Mouse (Mus musculus): ENCODE data around the gene Kcnj1. TPM values are rescaled to one million over a fixed set of nuclear protein-coding genes. Genes with fewer than 3 reads are reported as not detected.

Kcnj1 gene
- polyA plus RNA-seq, 1 experiment from 2014 or later, result not detected

DNA sequence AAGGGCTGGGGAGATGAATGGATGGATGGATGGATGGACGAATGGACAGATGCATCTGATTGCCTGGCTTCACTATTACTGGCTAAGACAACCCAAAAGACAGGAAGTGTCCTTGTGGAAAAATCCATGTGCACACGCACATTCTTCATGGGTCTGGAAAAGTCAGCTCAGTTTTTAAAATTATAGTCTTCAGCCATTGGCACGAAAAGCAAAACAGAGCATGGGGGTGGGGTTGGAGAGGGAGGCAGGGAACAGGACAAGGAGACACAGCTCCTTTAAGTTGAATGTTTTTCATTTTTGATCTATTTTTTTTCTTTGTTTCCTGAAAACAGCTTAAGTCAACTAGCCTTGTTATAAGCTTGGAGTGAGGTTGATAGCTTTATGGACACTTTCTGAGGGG lies 58.8 kb downstream of the Kcnj1 start:
- no peak for TF ChIP-seq CTCF (IDR thresholded peaks at IDR 0.05; ENCODE audit: low read depth)
- 79% methylated on average over 3 of the region's 3 CpGs for WGBS
- no peak overlapping the region for H3K9ac ChIP-seq (ENCODE audit: low read depth, low read length)
- H3K36me3 ChIP-seq (ENCODE audit: control insufficient read depth, insufficient read depth), result no peaks in the 10 kb centered on the region
- H3K4me1 ChIP-seq (replicated peaks; ENCODE audit: control insufficient read depth, insufficient read depth, low read length), result no peaks in the 10 kb centered on the region
- no peaks in the 10 kb centered on the region for H3K9me3 ChIP-seq (ENCODE audit: control insufficient read depth)
- ATAC-seq, result no peak
- H3K27ac ChIP-seq (ENCODE audit: low read depth, low read length), result no peak overlapping the region
- no peak overlapping the region for H3K4me2 ChIP-seq (replicated peaks; ENCODE audit: low read depth)
- H3K4me3 ChIP-seq (ENCODE audit: low read depth, low read length), result no peak overlapping the region
- H3K27me3 ChIP-seq (replicated peaks; ENCODE audit: control insufficient read depth, insufficient read depth, low read length), result no peaks in the 10 kb centered on the region

DNA sequence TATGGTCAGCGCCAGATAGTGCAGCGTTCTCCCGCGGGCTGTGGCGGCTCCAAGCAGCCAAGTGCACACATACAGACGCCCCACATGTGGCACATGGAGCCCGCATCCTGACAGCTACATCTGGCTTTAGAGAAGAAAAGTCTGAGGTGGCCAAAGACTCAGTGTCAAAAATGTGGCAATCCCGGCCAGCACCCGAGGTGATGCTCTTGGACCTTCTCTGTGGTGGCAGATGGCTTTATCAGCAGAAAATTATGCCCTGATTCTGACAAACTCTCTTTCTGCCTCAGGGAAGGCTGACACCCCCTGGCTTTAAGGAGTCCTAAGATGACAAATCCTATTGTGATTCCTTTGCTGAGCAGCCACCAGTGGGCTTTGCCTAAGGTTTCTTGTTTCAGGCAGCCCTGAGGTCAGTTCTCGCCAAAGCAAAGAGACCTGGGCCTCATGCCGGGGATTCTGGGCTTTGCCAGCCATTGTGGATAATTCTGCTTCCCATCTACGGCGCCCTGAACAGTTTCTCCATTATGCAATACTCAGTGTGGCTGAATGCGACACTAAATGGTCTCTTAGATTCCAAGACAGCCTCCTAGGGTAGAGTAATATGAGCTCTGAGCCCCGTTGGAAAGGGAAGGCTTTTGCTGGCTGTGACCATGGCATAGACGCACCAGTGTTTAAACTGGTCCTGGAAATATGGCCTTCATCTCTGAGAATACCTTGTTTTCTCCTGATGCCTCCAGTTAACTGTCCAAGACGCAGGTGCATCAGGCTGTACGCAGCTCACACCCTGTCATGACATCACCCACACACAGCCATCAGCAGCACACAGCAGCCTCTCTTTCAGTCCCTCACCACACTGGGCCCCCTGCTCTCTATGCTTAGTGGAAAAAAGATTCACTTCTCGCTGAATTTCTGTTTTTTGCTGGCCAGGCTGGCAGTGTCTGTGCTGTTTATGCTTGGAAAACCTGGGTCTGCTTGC lies 62.2 kb downstream of the Kcnj1 start:
- no peaks in the 10 kb centered on the region for H3K4me1 ChIP-seq (replicated peaks; ENCODE audit: control insufficient read depth, insufficient read depth, low read length)
- 84% methylated on average over 19 of the region's 19 CpGs for whole genome bisulfite sequencing
- H3K9me3 ChIP-seq (ENCODE audit: control insufficient read depth), result no peaks in the 10 kb centered on the region
- ATAC-seq, result no peak
- H3K36me3 ChIP-seq (ENCODE audit: control insufficient read depth, insufficient read depth), result no peaks in the 10 kb centered on the region
- H3K4me3 ChIP-seq (ENCODE audit: low read depth, low read length), result no peak overlapping the region
- H3K9ac ChIP-seq (ENCODE audit: low read depth, low read length), result no peak overlapping the region
- no peaks in the 10 kb centered on the region for H3K27me3 ChIP-seq (replicated peaks; ENCODE audit: control insufficient read depth, insufficient read depth, low read length)
- H3K27ac ChIP-seq (ENCODE audit: low read depth, low read length), result no peak overlapping the region
- no peak for TF ChIP-seq CTCF (IDR thresholded peaks at IDR 0.05; ENCODE audit: low read depth)
- H3K4me2 ChIP-seq (replicated peaks; ENCODE audit: low read depth), result no peak overlapping the region

DNA sequence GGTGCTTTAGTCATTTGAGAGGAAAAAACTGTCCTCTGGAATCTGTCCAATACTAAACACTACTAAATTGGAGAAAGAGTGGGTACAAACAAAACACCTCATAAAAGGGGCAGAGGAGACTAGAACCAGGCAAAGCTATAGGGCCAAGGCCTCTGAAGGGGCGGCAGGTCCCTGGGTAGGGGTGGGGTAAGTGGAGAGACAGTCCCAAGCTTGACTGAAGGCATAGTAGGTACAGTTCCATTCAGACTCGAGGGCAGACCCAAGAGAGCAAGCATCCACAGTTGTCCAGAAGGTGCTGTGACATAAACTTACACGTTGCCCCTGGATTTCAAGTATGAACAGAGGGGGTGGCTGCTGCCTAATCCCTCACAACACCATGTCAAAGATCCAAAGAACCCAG lies 70.8 kb downstream of the Kcnj1 start:
- WGBS, result 73% methylated on average over 3 of the region's 3 CpGs

DNA sequence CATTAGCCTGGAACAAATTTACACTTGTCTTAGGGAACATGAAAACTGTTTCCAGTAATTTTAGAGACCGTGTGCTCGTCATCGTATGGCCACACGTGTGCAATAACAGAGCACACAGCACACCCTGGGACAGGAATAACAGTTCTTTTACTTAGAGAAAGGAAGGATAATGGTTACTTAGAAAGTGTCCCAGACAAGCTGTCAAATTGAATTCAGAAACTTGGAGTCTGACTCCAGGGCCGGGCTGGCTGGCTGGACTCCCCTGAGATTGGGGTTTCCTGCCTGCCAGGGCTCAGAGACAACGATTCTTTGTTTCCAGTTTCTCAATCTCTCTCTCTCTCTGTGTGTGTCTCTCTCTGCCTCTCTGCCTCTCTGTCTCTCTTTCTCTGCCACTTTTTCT lies 71.5 kb downstream of the Kcnj1 start:
- no peak for ATAC-seq
- Histone ChIP-seq H3K4me2 (replicated peaks; ENCODE audit: low read depth) (no peak overlapping the region), H3K27ac (ENCODE audit: low read depth, low read length) (no peak overlapping the region), H3K9me3 (ENCODE audit: control insufficient read depth) (no peaks in the 10 kb centered on the region), H3K4me3 (ENCODE audit: low read depth, low read length) (no peak overlapping the region), H3K27me3 (replicated peaks; ENCODE audit: control insufficient read depth, insufficient read depth, low read length) (no peaks in the 10 kb centered on the region), H3K36me3 (ENCODE audit: control insufficient read depth, insufficient read depth) (no peaks in the 10 kb centered on the region), H3K9ac (ENCODE audit: low read depth, low read length) (no peak overlapping the region), H3K4me1 (replicated peaks; ENCODE audit: control insufficient read depth, insufficient read depth, low read length) (no peaks in the 10 kb centered on the region)
- TF ChIP-seq CTCF (IDR thresholded peaks at IDR 0.05; ENCODE audit: low read depth), result no peak
- WGBS, result 66% methylated on average over 6 of the region's 6 CpGs

More for the DNA sequence above, 70.8 kb downstream of the Kcnj1 start:
- no peak for ATAC-seq
- no peak overlapping the region for H3K9ac ChIP-seq (ENCODE audit: low read depth, low read length)
- no peaks in the 10 kb centered on the region for H3K36me3 ChIP-seq (ENCODE audit: control insufficient read depth, insufficient read depth)
- H3K27ac ChIP-seq (ENCODE audit: low read depth, low read length), result no peak overlapping the region
- H3K4me2 ChIP-seq (replicated peaks; ENCODE audit: low read depth), result no peak overlapping the region
- no peaks in the 10 kb centered on the region for H3K4me1 ChIP-seq (replicated peaks; ENCODE audit: control insufficient read depth, insufficient read depth, low read length)
- H3K9me3 ChIP-seq (ENCODE audit: control insufficient read depth), result no peaks in the 10 kb centered on the region
- H3K27me3 ChIP-seq (replicated peaks; ENCODE audit: control insufficient read depth, insufficient read depth, low read length), result no peaks in the 10 kb centered on the region
- TF ChIP-seq CTCF (IDR thresholded peaks at IDR 0.05; ENCODE audit: low read depth), result no peak
- H3K4me3 ChIP-seq (ENCODE audit: low read depth, low read length), result no peak overlapping the region

GRCm38 (mm10) chr9:32444453-32445201 lies 72.3 kb downstream of the Kcnj1 start:
- Histone ChIP-seq H3K9ac (ENCODE audit: low read depth, low read length) (no peak overlapping the region), H3K4me2 (replicated peaks; ENCODE audit: low read depth) (no peak overlapping the region), H3K27me3 (replicated peaks; ENCODE audit: control insufficient read depth, insufficient read depth, low read length) (no peaks in the 10 kb centered on the region), H3K36me3 (ENCODE audit: control insufficient read depth, insufficient read depth) (no peaks in the 10 kb centered on the region), H3K4me3 (ENCODE audit: low read depth, low read length) (no peak overlapping the region), H3K4me1 (replicated peaks; ENCODE audit: control insufficient read depth, insufficient read depth, low read length) (no peaks in the 10 kb centered on the region), H3K27ac (ENCODE audit: low read depth, low read length) (no peak overlapping the region), H3K9me3 (ENCODE audit: control insufficient read depth) (no peaks in the 10 kb centered on the region)
- no peak for TF ChIP-seq CTCF (IDR thresholded peaks at IDR 0.05; ENCODE audit: low read depth)
- ATAC-seq, result no peak
- 64% methylated on average over 6 of the region's 6 CpGs for WGBS

DNA sequence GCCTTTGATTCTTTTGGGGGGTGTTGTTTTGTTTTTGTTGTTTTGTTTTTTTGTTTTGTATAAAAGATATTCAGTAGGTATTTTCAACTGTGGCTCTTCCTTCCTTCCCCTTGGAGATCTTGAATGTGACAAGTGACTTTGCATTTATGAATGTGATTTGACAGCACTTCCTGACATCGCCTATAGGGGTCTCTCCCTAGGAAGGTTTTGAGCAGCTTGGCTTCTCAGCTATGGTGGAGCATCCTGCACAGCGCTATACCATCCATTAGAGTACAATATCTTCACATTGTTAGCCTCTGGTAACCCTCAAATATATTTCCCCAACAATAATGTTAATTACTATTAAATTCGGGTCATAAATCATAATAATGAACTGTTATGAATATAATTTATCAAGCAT lies 73.5 kb downstream of the Kcnj1 start:
- Histone ChIP-seq H3K27me3 (replicated peaks; ENCODE audit: control insufficient read depth, insufficient read depth, low read length) (no peaks in the 10 kb centered on the region), H3K36me3 (ENCODE audit: control insufficient read depth, insufficient read depth) (no peaks in the 10 kb centered on the region), H3K4me2 (replicated peaks; ENCODE audit: low read depth) (no peak overlapping the region), H3K9ac (ENCODE audit: low read depth, low read length) (no peak overlapping the region), H3K9me3 (ENCODE audit: control insufficient read depth) (no peaks in the 10 kb centered on the region), H3K4me1 (replicated peaks; ENCODE audit: control insufficient read depth, insufficient read depth, low read length) (no peaks in the 10 kb centered on the region), H3K27ac (ENCODE audit: low read depth, low read length) (no peak overlapping the region), H3K4me3 (ENCODE audit: low read depth, low read length) (no peak overlapping the region)
- TF ChIP-seq CTCF (IDR thresholded peaks at IDR 0.05; ENCODE audit: low read depth), result peak; percentile 62
- 61% methylated on average over 3 of the region's 3 CpGs for WGBS
- no peak for ATAC-seq

Measured in intestine, postnatal 0 days (tissue).